Mouse (Mus musculus) left cerebral cortex, adult 9 months (tissue): ENCODE results near the gene Gm49405.
"Not testable (repeated sequence)": the region's sequence is repeated elsewhere in the genome, so short reads cannot be mapped to it uniquely, and the experiment has no call there.

Experiments
- DNase-seq, 2 experiments: peaks; one replicate each; pipeline ENCODE4 v3.0.0; 2022; ENCODE audit warnings: low spot score in 2 of 2

The Gm49405 gene

GRCm38 (mm10) chr19:4015635-4016034, 15.2 kb downstream of the Gm49405 start:
- no peak for DNase-seq

GRCm38 (mm10) chr19:4017921-4018587, 17.6 kb downstream of the Gm49405 start:
- DNase-seq: no peak

- peak in 1 of 2 experiments; percentile 89 for DNase-seq
These were observed 18.5 kb downstream of the Gm49405 start for GRCm38 (mm10) chr19:4018743-4019583.

GRCm38 (mm10) chr19:4023185-4023584, 22.8 kb downstream of the Gm49405 start:
- DNase-seq: no peak

- no peak for DNase-seq
These were observed 27.1 kb downstream of the Gm49405 start for GRCm38 (mm10) chr19:4027576-4027975.

- DNase-seq: no peak
These were observed 32.2 kb downstream of the Gm49405 start for GRCm38 (mm10) chr19:4032668-4033067.

GRCm38 (mm10) chr19:4033298-4033697, 32.9 kb downstream of the Gm49405 start:
- DNase-seq: no peak

- no peak for DNase-seq
These were observed 33.3 kb downstream of the Gm49405 start for GRCm38 (mm10) chr19:4033742-4034141.

- DNase-seq: no peak
These were observed 36.1 kb downstream of the Gm49405 start for GRCm38 (mm10) chr19:4036327-4037045.

- not testable (repeated sequence) for DNase-seq
These were observed 36.8 kb downstream of the Gm49405 start for GRCm38 (mm10) chr19:4037154-4037787.

GRCm38 (mm10) chr19:4037788-4038232, 37.4 kb downstream of the Gm49405 start, which contains the start of gene Gstp1:
Gene Gstp1, minus strand, starts transcription at chr19:4037985.
- DNase-seq: peak; percentile 75 to 92

GRCm38 (mm10) chr19:4040941-4041340, 40.5 kb downstream of the Gm49405 start:
- not testable (repeated sequence) for DNase-seq

GRCm38 (mm10) chr19:4041500-4041899, 41.1 kb downstream of the Gm49405 start:
- DNase-seq: not testable (repeated sequence)

GRCm38 (mm10) chr19:4042124-4042523, 41.7 kb downstream of the Gm49405 start:
- no peak for DNase-seq

GRCm38 (mm10) chr19:4044109-4044508, 43.7 kb downstream of the Gm49405 start:
- DNase-seq: not testable (repeated sequence)

- peak; percentile 78 to 90 for DNase-seq
These were observed 45.8 kb downstream of the Gm49405 start, which contains the start of gene Gstp2 for GRCm38 (mm10) chr19:4045966-4046865. Gene Gstp2, minus strand, starts transcription at chr19:4046023.

- no peak for DNase-seq
These were observed 46.4 kb downstream of the Gm49405 start for GRCm38 (mm10) chr19:4046866-4047254.

- DNase-seq: peak in 1 of 2 experiments; percentile 74
These were observed 47.4 kb downstream of the Gm49405 start for GRCm38 (mm10) chr19:4047859-4048258.

- not testable (repeated sequence) for DNase-seq
These were observed 48.6 kb downstream of the Gm49405 start for GRCm38 (mm10) chr19:4049069-4049468.

GRCm38 (mm10) chr19:4051016-4051415, 50.6 kb downstream of the Gm49405 start:
- DNase-seq: no peak
